Mouse (Mus musculus): ENCODE measurements around the gene Slc9a3r2. TPM values are rescaled to one million over a fixed set of nuclear protein-coding genes. Genes with fewer than 3 reads are reported as not detected.

Gene Slc9a3r2
- total RNA-seq, 2 experiments from 2014 or later: 48.0 to 49.9 TPM

- no peak for DNase-seq (ENCODE audit: low spot score in 2 of 2)
- intact Hi-C loops (cut with DNase I): no loop called here
Measured at GRCm38 (mm10) chr17:24603961-24604360, 46.2 kb downstream of the Slc9a3r2 start.

DNA sequence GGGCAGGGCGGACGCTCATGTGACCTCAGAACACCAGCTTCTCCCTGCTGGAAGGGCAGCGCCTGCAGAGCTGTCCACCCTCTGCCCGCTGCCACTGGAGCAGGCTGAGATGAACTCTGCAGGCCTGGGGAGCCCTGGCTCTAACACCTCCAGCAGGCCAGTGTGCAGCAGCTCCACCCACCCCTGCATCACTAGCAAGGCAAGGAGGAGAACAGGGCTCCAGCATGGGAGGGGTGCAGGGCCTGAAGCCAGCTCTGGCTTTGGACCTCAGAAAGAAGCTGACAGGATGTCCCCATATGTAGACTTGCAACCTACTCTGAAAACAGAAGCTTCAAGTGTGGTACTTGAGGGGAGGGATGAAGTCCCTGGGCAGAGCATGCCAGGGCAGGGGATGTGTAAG lies 49.6 kb downstream of the Slc9a3r2 start:
- intact Hi-C loops (cut with DNase I): no loop called here
- DNase-seq (ENCODE audit: low spot score in 2 of 2): no peak

GRCm38 (mm10) chr17:24597989-24598388 lies 52.1 kb downstream of the Slc9a3r2 start:
- intact Hi-C loops (cut with DNase I): no loop called here
- DNase-seq (ENCODE audit: low spot score in 2 of 2): no peak

GRCm38 (mm10) chr17:24596471-24597183 lies 53.5 kb downstream of the Slc9a3r2 start:
- intact Hi-C loops (cut with DNase I): no loop called here
- no peak for DNase-seq (ENCODE audit: low spot score in 2 of 2)

GRCm38 (mm10) chr17:24596073-24596466 lies 54.1 kb downstream of the Slc9a3r2 start:
- intact Hi-C loops (cut with DNase I): no loop called here
- DNase-seq (ENCODE audit: low spot score in 2 of 2): no peak

GRCm38 (mm10) chr17:24595126-24596072 lies 54.7 kb downstream of the Slc9a3r2 start:
- peak in 1 of 2 experiments; percentile 42 for DNase-seq (ENCODE audit: low spot score in 2 of 2)
- intact Hi-C loops (cut with DNase I): no loop called here

- intact Hi-C loops (cut with DNase I): no loop called here
- no peak for DNase-seq (ENCODE audit: low spot score in 2 of 2)
Measured at GRCm38 (mm10) chr17:24593992-24594890, 55.9 kb downstream of the Slc9a3r2 start.

DNA sequence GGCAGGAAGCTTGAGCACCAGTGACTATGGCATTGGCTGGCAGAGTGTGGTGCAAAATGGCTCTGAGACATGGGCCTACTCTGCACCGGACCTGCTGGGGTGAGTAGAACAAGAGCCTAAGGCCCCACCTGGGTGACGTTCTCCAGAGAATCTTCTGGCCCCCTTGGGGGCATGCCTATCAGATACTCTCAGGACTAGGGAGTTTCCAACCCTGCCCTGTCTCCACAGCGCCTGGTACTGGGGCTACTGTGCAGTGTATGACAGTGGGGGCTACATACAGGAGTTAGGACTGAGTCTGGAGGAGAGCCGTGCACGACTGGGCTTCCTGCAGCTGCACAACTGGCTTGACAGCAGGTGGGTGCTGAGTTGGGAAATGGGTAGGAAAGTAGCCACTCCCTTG lies 56.9 kb downstream of the Slc9a3r2 start:
- intact Hi-C loops (cut with DNase I): no loop called here
- no peak for DNase-seq (ENCODE audit: low spot score in 2 of 2)

GRCm38 (mm10) chr17:24591695-24592094 lies 58.4 kb downstream of the Slc9a3r2 start:
- intact Hi-C loops (cut with DNase I): no loop called here

GRCm38 (mm10) chr17:24590943-24591342 lies 59.2 kb downstream of the Slc9a3r2 start:
- intact Hi-C loops (cut with DNase I): no loop called here

More at GRCm38 (mm10) chr17:24591695-24592094, 58.4 kb downstream of the Slc9a3r2 start:
- no peak for DNase-seq (ENCODE audit: low spot score in 2 of 2)

More at GRCm38 (mm10) chr17:24590943-24591342, 59.2 kb downstream of the Slc9a3r2 start:
- DNase-seq (ENCODE audit: low spot score in 2 of 2): no peak

Small RNA genes within 50 kb of the gene (microRNA-seq; reads per million reads assigned to microRNA genes)
- 4.7 to 9.9 reads per million in 2 experiments for gene Gm24589

Other genes with a start within 250 kb of the Slc9a3r2 start
- gene Rnps1, start 235.8 kb downstream of the Slc9a3r2 start, total RNA-seq (2021): 100 to 1,000 TPM; 134 to 138 TPM
- 10 to 100 TPM; 21.4 to 28.1 TPM for gene Eci1, start 223.7 kb downstream of the Slc9a3r2 start, total RNA-seq (2021)
- 1 to 10 TPM; 6.4 to 8.1 TPM for gene Dnase1l2, start 207.2 kb downstream of the Slc9a3r2 start, total RNA-seq (2021)
- 10 to 100 TPM; 30.4 to 33.2 TPM for gene E4f1, start 180.0 kb downstream of the Slc9a3r2 start, total RNA-seq (2021)
- 10 to 100 TPM; 70.2 to 72.3 TPM for gene Pgp, start 179.9 kb downstream of the Slc9a3r2 start, total RNA-seq (2021)
- 1 to 10 TPM; 1.4 to 1.6 TPM for gene Bricd5, start 176.4 kb downstream of the Slc9a3r2 start, total RNA-seq (2021)
- gene Mlst8, start 171.2 kb downstream of the Slc9a3r2 start, total RNA-seq (2021): 10 to 100 TPM; 30.0 to 32.2 TPM
- gene Caskin1, start 161.7 kb downstream of the Slc9a3r2 start, total RNA-seq (2021): 100 to 1,000 TPM; 115 to 121 TPM
- gene Traf7, start 122.4 kb downstream of the Slc9a3r2 start, total RNA-seq (2021): 10 to 100 TPM; 75.1 to 77.7 TPM
- gene Rab26, start 116.1 kb downstream of the Slc9a3r2 start, total RNA-seq (2021): 10 to 100 TPM; 53.4 to 59.5 TPM
- 10 to 100 TPM; 66.4 to 84.7 TPM for gene Pkd1, start 100.5 kb downstream of the Slc9a3r2 start, total RNA-seq (2021)
- 100 to 1,000 TPM; 136 to 150 TPM for gene Tsc2, start 17.7 kb downstream of the Slc9a3r2 start, total RNA-seq (2021)
- gene Nthl1, start 17.6 kb downstream of the Slc9a3r2 start, total RNA-seq (2021): 1 to 10 TPM; 3.3 to 6.5 TPM
- 1 to 10 TPM in 1 of 2 experiments, not detected in 1; 1.2 TPM for gene Npw, start 8.1 kb upstream of the Slc9a3r2 start, total RNA-seq (2021)
- 10 to 100 TPM; 38.5 to 39.3 TPM for gene Zfp598, start 19.4 kb upstream of the Slc9a3r2 start, total RNA-seq (2021)
- 100 to 1,000 TPM; 203 to 214 TPM for gene Syngr3, start 39.6 kb upstream of the Slc9a3r2 start, total RNA-seq (2021)
- gene Gfer, start 45.8 kb upstream of the Slc9a3r2 start, total RNA-seq (2021): 10 to 100 TPM; 19.9 to 20.2 TPM
- 1 to 10 TPM; 3.1 to 3.7 TPM for gene Noxo1, start 45.9 kb upstream of the Slc9a3r2 start, total RNA-seq (2021)
- gene Tbl3, start 57.3 kb upstream of the Slc9a3r2 start, total RNA-seq (2021): 10 to 100 TPM; 26.1 to 27.4 TPM
- gene Rnf151, start 67.7 kb upstream of the Slc9a3r2 start, total RNA-seq (2021): not detected
- gene Rps2, start 67.8 kb upstream of the Slc9a3r2 start, total RNA-seq (2021): 100 to 1,000 TPM; 300 to 313 TPM
- 100 to 1,000 TPM; 196 to 198 TPM for gene Ndufb10, start 74.2 kb upstream of the Slc9a3r2 start, total RNA-seq (2021)
- gene Rpl3l, start 77.5 kb upstream of the Slc9a3r2 start, total RNA-seq (2021): under 1 TPM in 1 of 2 experiments, not detected in 1; 0.34 TPM
- 10 to 100 TPM; 31.4 to 35.8 TPM for gene Msrb1, start 86.3 kb upstream of the Slc9a3r2 start, total RNA-seq (2021)
- under 1 TPM; 0.48 to 0.73 TPM for gene Hs3st6, start 102.7 kb upstream of the Slc9a3r2 start, total RNA-seq (2021)
- gene Meiob, start 154.0 kb upstream of the Slc9a3r2 start, total RNA-seq (2021): not detected
- gene Hagh, start 189.8 kb upstream of the Slc9a3r2 start, total RNA-seq (2021): 100 to 1,000 TPM; 133 to 141 TPM
- gene Fahd1, start 200.0 kb upstream of the Slc9a3r2 start, total RNA-seq (2021): 10 to 100 TPM; 17.6 to 20.9 TPM
- gene Igfals, start 215.7 kb upstream of the Slc9a3r2 start, total RNA-seq (2021): not detected
- gene Nubp2, start 236.0 kb upstream of the Slc9a3r2 start, total RNA-seq (2021): 10 to 100 TPM; 32.7 to 33.6 TPM
- 10 to 100 TPM; 57.9 to 58.0 TPM for gene Spsb3, start 236.3 kb upstream of the Slc9a3r2 start, total RNA-seq (2021)
- gene Eme2, start 244.8 kb upstream of the Slc9a3r2 start, total RNA-seq (2021): 10 to 100 TPM; 52.9 to 59.1 TPM
- 10 to 100 TPM; 64.6 to 69.9 TPM for gene Mrps34, start 244.8 kb upstream of the Slc9a3r2 start, total RNA-seq (2021)
- 10 to 100 TPM; 47.4 to 47.5 TPM for gene Nme3, start 246.2 kb upstream of the Slc9a3r2 start, total RNA-seq (2021)